Comparison of ENCODE assay signal across 28 mouse cellular contexts in the genomic region with DNA sequence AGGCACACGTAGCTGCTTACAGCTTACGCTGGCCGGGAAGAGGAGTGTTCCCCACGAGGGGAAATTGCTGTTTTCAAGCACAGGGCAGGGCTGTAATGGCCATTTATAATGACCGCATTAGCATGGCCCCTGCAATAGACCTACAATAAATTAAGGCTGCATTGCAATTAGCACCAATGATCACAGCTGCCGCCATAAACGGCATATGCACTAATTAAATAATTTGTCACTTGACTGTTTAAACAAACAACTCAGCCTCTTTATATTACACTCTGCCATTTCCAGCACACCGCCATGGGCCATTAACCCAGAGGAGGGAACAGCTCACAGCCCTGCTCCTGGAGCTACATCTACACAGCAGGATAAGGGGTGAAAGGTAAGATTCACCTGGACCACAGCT. TPM values are rescaled to one million over a fixed set of nuclear protein-coding genes. Genes with fewer than 3 reads are reported as not detected.
DNase-seq lines count a peak whose midpoint lies in the region; ATAC-seq lines count a peak whose summit lies in the region.
"Had no signal": no experiment of that assay in that cellular context is flagged by ENCODE, and none has a peak within 500 bp of the region (broad histone marks: within the 10 kb centered on the region; RNA-seq: fewer than 3 reads in every experiment).

No protein-coding gene starts in this region.

- DNase-seq in hindbrain, embryonic 10.5 days (ENCODE audit: low spot score): no peak
- no peak for DNase-seq in urinary bladder, adult 18-20 months (ENCODE audit: low spot score in 2 of 2)
- DNase-seq: adrenal gland, postnatal 36 days; cerebellum, adult 11 months; cerebellum, adult 9-11 months; heart, postnatal 36 days; kidney, adult 11 months; layer of hippocampus, adult 9-11 months; liver, embryonic 13.5 days; lung, adult 2 months; right cerebral cortex, postnatal 4 days; thymus, postnatal 14 days had no signal

- no peak overlapping the region for H3K4me3 ChIP-seq in hindbrain, embryonic 13.5 days
- H3K4me3 ChIP-seq in hindbrain, embryonic 10.5 days: no peak overlapping the region
- H3K4me3 ChIP-seq in megakaryocyte, embryonic 14.5 days (replicated peaks): peak overlapping the region; percentile 43
- no peak overlapping the region for H3K4me3 ChIP-seq in forebrain, embryonic 13.5 days
- no peak overlapping the region for H3K4me3 ChIP-seq in neural tube, embryonic 14.5 days (ENCODE audit: low read depth, low read length)
- H3K4me3 ChIP-seq: embryonic facial prominence, embryonic 10.5 days; heart, embryonic 15.5 days; limb, embryonic 13.5 days; liver, embryonic 13.5 days; myocyte had no signal

- H3K27ac ChIP-seq in hindbrain, embryonic 13.5 days: no peak overlapping the region
- no peak overlapping the region for H3K27ac ChIP-seq in hindbrain, embryonic 10.5 days
- H3K27ac ChIP-seq in forebrain, embryonic 13.5 days: no peak overlapping the region
- no peak overlapping the region for H3K27ac ChIP-seq in neural tube, embryonic 14.5 days (ENCODE audit: low read depth, low read length)
- H3K27ac ChIP-seq: embryonic facial prominence, embryonic 10.5 days; heart, embryonic 15.5 days; limb, embryonic 13.5 days; liver, embryonic 13.5 days had no signal

- 51% methylated on average over 8 of the region's 8 CpGs for WGBS in hindbrain, embryonic 13.5 days
- 84% methylated on average over 8 of the region's 8 CpGs for WGBS in hindbrain, embryonic 10.5 days
- 24% methylated on average over 8 of the region's 8 CpGs for WGBS in forebrain, embryonic 13.5 days
- WGBS in neural tube, embryonic 14.5 days: 6% methylated on average over 8 of the region's 8 CpGs

- H3K9me3 ChIP-seq in hindbrain, embryonic 13.5 days: no peaks in the 10 kb centered on the region
- H3K9me3 ChIP-seq in hindbrain, embryonic 10.5 days: no peaks in the 10 kb centered on the region
- H3K9me3 ChIP-seq in megakaryocyte, embryonic 14.5 days: no peaks in the 10 kb centered on the region
- no peaks in the 10 kb centered on the region for H3K9me3 ChIP-seq in forebrain, embryonic 13.5 days (replicated peaks)
- no peaks in the 10 kb centered on the region for H3K9me3 ChIP-seq in neural tube, embryonic 14.5 days (ENCODE audit: control insufficient read depth, low read length)
- H3K9me3 ChIP-seq: embryonic facial prominence, embryonic 10.5 days; heart, embryonic 15.5 days; limb, embryonic 13.5 days; liver, embryonic 13.5 days had no signal

- H3K36me3 ChIP-seq in hindbrain, embryonic 13.5 days: no peaks in the 10 kb centered on the region
- no peaks in the 10 kb centered on the region for H3K36me3 ChIP-seq in hindbrain, embryonic 10.5 days
- H3K36me3 ChIP-seq in megakaryocyte, embryonic 14.5 days (replicated peaks; ENCODE audit: low read length): no peaks in the 10 kb centered on the region
- H3K36me3 ChIP-seq in forebrain, embryonic 13.5 days (ENCODE audit: poor library complexity, severe bottlenecking): no peaks in the 10 kb centered on the region
- H3K36me3 ChIP-seq in neural tube, embryonic 14.5 days (ENCODE audit: control insufficient read depth, insufficient read depth, low read length): no peaks in the 10 kb centered on the region
- H3K36me3 ChIP-seq: embryonic facial prominence, embryonic 10.5 days; heart, embryonic 15.5 days; limb, embryonic 13.5 days; liver, embryonic 13.5 days had no signal

- H3K9ac ChIP-seq in hindbrain, embryonic 13.5 days: no peak overlapping the region
- no peak overlapping the region for H3K9ac ChIP-seq in forebrain, embryonic 13.5 days
- H3K9ac ChIP-seq in neural tube, embryonic 14.5 days (replicated peaks; ENCODE audit: low read depth, low read length): no peak overlapping the region
- H3K9ac ChIP-seq: heart, embryonic 15.5 days; limb, embryonic 13.5 days; liver, embryonic 13.5 days had no signal

- H3K4me2 ChIP-seq in hindbrain, embryonic 13.5 days: no peak overlapping the region
- no peak overlapping the region for H3K4me2 ChIP-seq in forebrain, embryonic 13.5 days
- H3K4me2 ChIP-seq in neural tube, embryonic 14.5 days (ENCODE audit: low read depth, low read length): no peak overlapping the region
- H3K4me2 ChIP-seq: heart, embryonic 15.5 days; limb, embryonic 13.5 days; liver, embryonic 13.5 days had no signal

- H3K4me1 ChIP-seq in hindbrain, embryonic 13.5 days (replicated peaks): peaks cover 26% of the 10 kb centered on the region
- peaks cover 24% of the 10 kb centered on the region for H3K4me1 ChIP-seq in hindbrain, embryonic 10.5 days (replicated peaks)
- peaks cover 29% of the 10 kb centered on the region for H3K4me1 ChIP-seq in megakaryocyte, embryonic 14.5 days
- peaks cover 56% of the 10 kb centered on the region for H3K4me1 ChIP-seq in forebrain, embryonic 13.5 days
- peaks cover 1% of the 10 kb centered on the region; the same call in 1 of the 2 replicates for H3K4me1 ChIP-seq in neural tube, embryonic 14.5 days (ENCODE audit: control insufficient read depth, insufficient read depth, low read length)
- H3K4me1 ChIP-seq: liver, embryonic 13.5 days had no signal

- ATAC-seq in hindbrain, embryonic 13.5 days (ENCODE audit: low FRiP score): peak; percentile 55; the same call in 1 of the 2 replicates
- ATAC-seq in megakaryocyte, adult 5-6 weeks (ENCODE audit: poor library complexity, severe bottlenecking): no peak
- ATAC-seq in forebrain, embryonic 13.5 days: peak; percentile 55; the same call in 1 of the 2 replicates
- ATAC-seq in neural tube, embryonic 14.5 days (ENCODE audit: low read depth): peak; percentile 80
- ATAC-seq: midbrain, embryonic 16.5 days had no signal

- peaks cover 100% of the 10 kb centered on the region for H3K27me3 ChIP-seq in hindbrain, embryonic 13.5 days
- peaks cover 100% of the 10 kb centered on the region for H3K27me3 ChIP-seq in hindbrain, embryonic 10.5 days (ENCODE audit: insufficient read depth, poor library complexity, severe bottlenecking)
- H3K27me3 ChIP-seq in megakaryocyte, embryonic 14.5 days (replicated peaks): peaks cover 39% of the 10 kb centered on the region
- H3K27me3 ChIP-seq in forebrain, embryonic 13.5 days: peaks cover 65% of the 10 kb centered on the region
- H3K27me3 ChIP-seq in neural tube, embryonic 14.5 days (ENCODE audit: control insufficient read depth, insufficient read depth, low read length): peaks cover 43% of the 10 kb centered on the region
- H3K27me3 ChIP-seq: heart, embryonic 15.5 days had no signal

RNA-seq across cellular contexts. Expression of a gene that starts 49.4 kb away (rescaled TPM):
- 4.0 and 4.4 TPM in 2 replicates for polyA plus RNA-seq in hindbrain, embryonic 13.5 days (2015; fragmentation: Nextera tagmentation; extraction: Ambion mirVana)
- 1.4 and 1.9 TPM in 2 replicates for polyA plus RNA-seq in hindbrain, embryonic 10.5 days (2016; fragmentation: Nextera tagmentation; extraction: Ambion mirVana)
- not detected in 2 replicates for polyA plus RNA-seq in megakaryocyte, embryonic 14.5 days (2012; ENCODE audit: insufficient read depth, low replicate concordance)
- 0.04 TPM in 1 of 2 replicates, not detected in the other for total RNA-seq in megakaryocyte, adult 5-6 weeks (2015)
- total RNA-seq in megakaryocyte, adult 5-6 weeks (2017): not detected in 2 replicates
- 6.3 and 8.4 TPM in 2 replicates for polyA plus RNA-seq in forebrain, embryonic 13.5 days (2015; fragmentation: Nextera tagmentation; extraction: Ambion mirVana)
- 6.5 and 8.3 TPM in 2 replicates for polyA plus RNA-seq in neural tube, embryonic 14.5 days (2014; fragmentation: Nextera tagmentation; extraction: Ambion mirVana)
- total RNA-seq: adrenal gland, adult 18-20 months; adrenal gland, postnatal 36 days; gastrocnemius, postnatal 4 days; heart, adult 8-10 months; heart, postnatal 36 days; megakaryocyte-erythroid progenitor cell, adult 5-6 weeks had no signal
- polyA plus RNA-seq: heart, embryonic 15.5 days; large intestine, adult 2 months; limb, embryonic 13.5 days; liver, embryonic 13.5 days; lung, adult 2 months; myocyte; stomach, embryonic 14.5 days had no signal
